Mouse (Mus musculus) adrenal gland, postnatal 10 days (tissue): ENCODE data around the gene Klk1b8. TPM values are rescaled to one million over a fixed set of nuclear protein-coding genes. Genes with fewer than 3 reads are reported as not detected.
"Not testable (repeated sequence)": the region's sequence is repeated elsewhere in the genome, so short reads cannot be mapped to it uniquely, and the experiment has no call there.

Source experiments
- DNase-seq: peaks from one replicate; pipeline ENCODE4 v3.0.0; 2021; ENCODE audit warnings: mixed read lengths
- long read RNA-seq, 2 experiments: library from polyadenylated mRNA; stranded (forward); transcript quantifications; one replicate each; pipeline ENCODE4 v2.0.0; 2021
- total RNA-seq, 2 experiments: library from RNA; stranded (reverse); gene quantifications; 2 replicates each; pipeline ENCODE4 v1.2.3; 2021

The Klk1b8 gene
- not detected for total RNA-seq
- long read RNA-seq, experiment 1 = 0 reads
- long read RNA-seq, experiment 2 = 0 reads

DNA sequence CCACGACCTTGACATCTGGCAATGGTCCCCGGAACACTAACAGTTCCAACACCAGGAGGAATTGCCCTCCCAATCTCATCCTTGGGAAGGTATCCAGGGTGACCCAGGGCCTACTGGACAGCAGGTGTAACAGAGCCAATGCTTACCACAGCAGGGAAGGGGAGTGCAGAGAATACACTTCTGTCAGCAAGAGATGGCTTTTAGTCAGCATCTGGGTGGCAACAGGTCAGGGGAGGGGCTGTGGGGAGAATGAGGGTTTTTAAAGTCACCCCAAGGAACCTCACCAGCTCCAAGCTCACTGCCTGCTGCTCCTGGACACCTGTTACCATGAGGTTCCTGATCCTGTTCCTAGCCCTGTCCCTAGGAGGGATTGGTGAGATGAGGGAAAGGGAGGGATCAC is at the start of gene Klk1b8:
Klk1b8 (plus strand) TSS at position 301 of the 400 bp plus-strand sequence.
- no peak for DNase-seq

DNA sequence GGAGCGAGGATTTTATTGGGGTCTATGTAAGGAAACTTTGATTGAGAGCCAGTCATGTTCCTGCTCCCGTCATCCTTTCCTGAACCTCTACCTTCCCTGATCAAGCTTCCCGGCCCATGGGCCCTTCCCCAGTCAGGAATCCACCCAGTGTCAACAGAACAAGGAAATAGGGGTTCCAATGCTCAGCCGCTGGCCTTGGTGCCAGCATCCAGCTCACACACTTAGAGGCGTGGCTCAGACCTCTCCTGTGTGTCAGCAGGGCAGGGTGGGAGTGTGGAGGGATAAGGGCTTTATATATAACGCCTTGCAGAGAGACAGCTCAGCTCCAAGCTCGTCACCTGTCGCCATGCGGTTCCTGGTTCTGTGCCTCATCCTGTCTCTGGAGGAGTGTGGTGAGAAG is 35.6 kb upstream of the Klk1b8 start:
- DNase-seq = no peak

DNA sequence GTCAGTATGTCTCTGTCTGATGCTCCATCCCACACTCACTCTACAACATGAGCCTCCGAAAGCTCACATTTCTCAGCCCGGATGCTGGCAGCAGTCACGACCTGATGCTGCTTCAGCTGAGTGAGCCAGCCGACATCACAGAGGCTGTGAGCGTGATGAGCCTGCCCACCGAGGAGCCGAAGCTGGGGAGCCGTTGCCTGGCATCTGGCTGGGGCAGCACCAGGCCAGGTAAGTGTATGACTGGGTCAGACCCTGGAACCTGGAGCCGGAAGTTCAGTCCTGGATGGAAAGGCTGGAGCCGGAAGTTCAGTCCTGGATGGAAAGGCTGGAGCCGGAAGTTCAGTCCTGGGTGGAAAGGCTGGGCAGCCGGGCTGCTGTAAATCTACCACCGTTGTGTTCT is 32.0 kb upstream of the Klk1b8 start:
- no peak for DNase-seq

DNA sequence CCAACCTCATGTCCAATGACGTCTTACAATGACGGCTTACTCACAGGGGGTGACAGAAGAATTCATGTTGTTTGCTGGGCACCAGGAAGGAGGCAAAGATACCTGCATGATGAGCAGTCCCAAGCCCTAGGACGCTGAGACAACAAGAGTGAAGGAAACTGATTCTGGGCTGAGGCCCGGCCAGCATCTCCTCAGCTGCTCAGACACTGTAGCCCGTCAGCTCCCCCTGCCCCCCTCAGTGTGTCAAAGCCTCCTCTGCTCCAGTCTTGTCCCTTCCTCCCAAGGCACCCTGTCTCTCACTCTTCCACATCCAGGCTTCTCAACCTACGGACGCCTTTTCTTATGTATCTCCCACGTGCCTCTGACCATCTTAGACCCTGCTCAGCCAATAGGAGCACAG is 31.6 kb upstream of the Klk1b8 start:
- no peak for DNase-seq

DNA sequence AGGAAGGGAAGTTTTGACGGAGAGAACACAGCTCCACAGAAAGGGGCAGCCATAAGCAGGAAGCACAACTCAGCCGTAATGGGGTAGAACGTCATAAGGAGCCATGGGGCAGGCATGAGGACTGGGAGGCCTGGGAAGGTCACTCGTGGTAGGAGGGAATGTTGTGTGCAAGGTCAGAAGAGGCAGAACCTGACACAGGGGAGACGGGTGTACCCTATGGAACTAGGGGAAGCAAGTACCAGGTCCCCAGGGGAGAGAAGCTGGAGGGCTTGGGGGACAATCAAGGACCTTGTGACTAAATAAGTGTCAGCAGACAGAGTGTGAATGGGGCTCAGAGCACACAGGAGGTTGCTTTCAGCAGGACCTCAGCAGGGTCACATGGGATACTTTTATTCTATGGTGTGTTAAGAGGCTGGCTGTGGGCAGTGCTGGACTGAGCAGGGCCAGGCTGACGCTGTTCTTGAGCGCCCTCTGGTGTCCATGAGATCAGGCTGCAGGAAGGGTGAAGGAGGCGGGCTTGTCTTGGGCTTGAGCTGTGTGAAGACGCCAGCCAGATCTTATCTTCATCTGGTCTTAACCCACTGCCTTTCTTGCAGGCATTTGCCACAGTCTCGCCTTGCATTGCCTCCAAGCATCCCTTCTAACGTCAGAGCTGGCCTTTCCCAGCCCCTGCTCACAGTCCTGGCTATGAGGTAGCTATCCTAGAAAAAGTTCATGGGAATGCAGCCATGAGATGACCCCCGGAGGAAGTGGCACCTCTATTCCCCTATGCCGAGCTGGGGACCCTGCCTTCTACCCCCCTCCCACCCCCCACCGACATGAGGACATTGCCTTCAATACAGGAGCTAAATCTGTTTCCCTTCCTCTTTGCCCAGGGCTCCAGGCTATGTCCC is 30.7 kb upstream of the Klk1b8 start:
- DNase-seq = peak; percentile 79

DNA sequence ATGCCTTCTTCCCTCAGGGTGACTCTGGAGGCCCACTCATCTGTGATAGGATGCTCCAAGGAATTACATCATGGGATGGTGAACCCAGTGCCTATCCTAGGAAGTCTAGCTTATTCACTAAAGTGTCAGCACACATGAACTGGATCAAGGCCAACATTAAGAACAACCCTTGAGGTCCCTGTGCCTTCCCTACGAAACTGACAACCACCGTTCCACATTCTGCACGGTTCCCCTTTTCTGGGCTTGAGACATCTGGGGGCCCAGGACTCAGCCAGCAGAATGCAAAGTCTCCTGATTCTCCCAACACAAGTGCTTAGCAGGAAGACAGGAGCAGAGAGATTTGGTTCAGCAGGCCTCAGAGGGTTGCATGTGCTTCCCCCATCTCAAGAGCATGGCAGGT is 29.9 kb upstream of the Klk1b8 start:
- no peak for DNase-seq

DNA sequence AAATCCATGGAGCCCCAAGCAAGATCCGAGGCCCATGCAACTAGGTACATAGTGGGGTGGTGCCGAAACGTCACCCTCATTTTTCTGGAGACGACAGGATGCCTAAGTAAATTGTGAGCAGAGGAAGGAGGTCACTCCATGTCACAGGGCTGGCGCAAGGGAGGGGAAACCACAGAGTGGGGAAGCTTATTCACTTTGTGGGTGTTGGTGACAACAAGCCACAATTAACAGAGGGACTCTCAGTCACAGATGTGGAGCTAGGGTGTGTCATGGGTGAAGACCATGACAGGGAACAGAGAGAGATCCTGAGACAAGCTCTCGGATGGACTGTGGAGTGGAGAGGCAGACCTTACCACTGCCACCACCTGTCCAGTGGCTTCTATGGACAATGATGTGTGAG is 29.4 kb upstream of the Klk1b8 start:
- no peak for DNase-seq

DNA sequence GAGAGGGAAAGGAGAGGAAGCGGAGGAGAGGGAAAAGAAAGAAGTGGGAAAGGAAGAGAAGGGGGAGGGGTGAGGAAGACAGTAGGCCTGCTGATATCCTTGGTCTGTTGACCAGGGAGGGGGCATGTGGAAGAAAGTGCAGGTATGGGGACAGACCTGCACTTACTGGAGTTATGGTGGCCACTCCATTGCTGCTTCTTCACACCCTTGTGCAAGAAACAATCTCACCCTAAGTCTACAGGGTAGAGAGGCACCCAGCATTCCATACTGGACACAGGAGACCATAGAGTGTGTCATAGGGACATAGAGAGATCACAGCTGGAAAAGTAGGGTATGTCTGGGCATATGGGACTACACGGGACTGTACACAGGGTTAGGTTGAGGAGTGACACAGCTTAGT is 28.5 kb upstream of the Klk1b8 start:
- DNase-seq = no peak

DNA sequence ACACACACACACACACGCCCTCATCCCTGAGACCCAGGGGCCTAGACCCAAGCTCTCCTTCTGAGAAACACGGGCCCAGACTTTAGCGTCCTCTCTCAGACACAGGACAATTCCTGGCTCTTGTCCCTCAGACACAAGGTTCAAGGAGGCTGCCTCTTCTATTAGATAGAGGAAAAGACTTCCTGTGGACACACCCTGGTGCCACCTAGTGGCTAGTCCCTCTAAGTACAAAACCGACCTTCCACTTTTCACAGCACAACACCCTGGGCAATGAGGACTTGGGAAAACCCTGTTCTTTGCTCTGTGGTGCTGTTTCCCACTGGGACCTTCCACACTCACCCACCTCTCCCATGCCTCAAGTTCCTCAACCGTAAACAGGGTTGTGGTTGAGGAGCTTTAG is 24.5 kb upstream of the Klk1b8 start:
- peak; percentile 17 for DNase-seq

DNA sequence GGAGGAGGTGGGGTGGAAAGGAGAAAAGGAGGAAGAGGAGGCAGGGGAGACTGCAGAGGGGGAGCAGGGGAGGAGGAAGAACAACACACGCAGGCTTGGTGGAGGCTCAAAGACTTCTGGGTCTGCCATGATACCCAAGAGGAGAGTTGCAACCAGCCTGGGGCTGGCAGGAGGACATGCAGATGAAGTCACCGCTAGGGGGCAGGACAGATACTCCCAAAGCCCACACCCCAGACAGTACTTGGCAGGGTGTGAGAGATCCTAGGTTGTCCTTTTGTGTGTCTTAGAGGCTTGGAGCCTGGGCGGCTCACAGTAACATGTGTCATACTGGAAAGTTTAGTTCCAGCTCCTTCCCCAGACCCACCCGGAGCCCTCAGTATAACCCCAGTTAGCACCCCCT is 21.9 kb upstream of the Klk1b8 start:
- peak; percentile 31 for DNase-seq

DNA sequence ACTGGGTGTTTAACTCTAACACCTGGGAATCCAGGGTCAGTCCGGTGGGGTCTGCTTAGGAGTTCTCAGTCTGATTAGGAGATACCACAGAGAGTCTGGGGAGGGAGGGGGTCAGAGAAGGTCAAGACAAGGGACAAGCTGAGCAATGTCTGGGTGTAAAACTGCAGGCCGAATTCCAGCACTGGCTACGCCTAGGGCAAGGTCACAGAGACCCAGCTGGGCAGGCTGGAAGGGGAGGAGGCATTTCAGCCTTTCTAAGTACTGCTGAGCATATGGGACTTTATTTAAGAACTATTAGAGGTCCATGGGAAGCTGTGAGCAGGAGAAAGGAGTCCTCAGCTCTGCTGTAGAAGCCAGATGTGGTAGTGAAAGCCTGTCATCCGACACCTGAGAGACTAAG is 18.1 kb upstream of the Klk1b8 start:
- DNase-seq = no peak

DNA sequence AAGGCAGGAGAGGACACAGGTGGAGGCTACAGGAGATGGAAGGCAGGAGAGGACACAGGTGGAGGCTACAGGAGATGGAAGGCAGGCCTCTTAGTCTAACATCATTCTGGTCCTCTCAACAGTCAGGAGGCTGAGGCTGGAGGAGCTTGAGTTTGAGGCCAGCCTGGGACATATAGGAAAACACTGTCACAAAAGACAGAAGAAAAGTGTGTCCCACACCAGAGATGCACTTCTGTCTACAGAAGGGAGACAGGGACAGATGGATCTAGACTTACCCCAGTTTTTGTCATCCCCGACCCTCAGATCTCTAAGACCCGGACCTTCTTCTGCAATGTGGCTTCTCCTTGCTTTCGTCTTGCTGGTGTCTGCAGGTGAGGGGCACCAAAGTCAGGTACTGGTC is 17.0 kb upstream of the Klk1b8 start, which contains the start of gene Klk15:
Klk15 (plus strand) TSS at position 301 of the 400 bp plus-strand sequence.
- no peak for DNase-seq

DNA sequence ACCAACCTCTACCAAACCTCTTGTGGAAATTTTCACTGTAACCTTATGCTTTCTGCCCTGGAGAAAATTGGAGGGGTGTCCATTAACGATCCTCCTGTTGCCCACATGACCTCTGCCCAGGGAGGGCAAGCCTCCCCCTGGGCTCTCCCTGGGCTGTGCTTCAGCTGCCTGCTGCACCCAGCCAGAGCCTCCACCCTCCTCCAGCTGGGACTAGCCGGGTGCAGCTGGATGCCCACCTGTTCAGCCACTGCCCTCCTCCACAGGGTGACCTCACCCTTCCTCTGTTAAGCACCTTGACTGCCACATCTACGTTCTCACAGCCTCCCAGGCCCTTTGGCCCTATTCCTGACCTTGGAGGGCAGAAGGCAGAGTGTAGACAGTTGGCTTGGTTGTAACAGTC is 15.7 kb upstream of the Klk1b8 start:
- no peak for DNase-seq

DNA sequence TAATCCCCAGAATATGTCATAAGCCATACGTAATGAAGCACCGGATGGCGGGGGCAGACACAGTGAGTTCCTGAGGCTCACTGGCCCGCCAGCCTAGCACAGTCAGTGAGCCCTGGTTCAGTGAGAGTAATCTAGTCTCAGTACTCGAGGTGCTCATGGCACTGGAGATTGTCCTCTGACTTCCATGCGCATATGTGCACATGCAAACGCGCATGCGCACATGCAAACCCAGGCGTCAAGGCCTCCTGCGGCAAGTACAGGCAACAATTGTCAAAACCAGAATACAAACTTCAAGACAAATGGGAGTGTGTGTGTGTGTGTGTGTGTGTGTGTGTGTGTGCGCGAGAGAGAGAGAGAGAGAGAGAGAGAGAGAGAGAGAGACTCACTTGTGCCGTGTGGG is 13.9 kb upstream of the Klk1b8 start:
- DNase-seq = no peak

DNA sequence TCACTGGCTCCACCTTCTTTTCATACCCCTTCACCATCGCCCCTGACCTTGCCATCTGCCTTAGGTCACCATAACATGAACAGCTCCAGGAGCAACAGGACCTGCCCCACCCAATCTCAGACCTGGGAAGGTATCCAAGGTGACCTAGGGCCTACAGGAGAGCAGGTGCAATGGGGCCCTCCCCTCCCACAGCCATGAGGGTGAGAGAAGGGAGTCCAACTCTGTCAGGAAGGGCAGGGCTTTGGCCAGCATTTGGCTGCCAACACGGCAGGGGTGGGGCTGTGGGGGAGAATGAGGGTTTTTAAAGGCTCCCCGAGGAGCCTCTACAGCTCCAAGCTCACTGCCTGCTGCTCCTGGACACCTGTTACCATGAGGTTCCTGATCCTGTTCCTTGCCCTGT is 8.2 kb upstream of the Klk1b8 start:
- DNase-seq = not testable (repeated sequence)

DNA sequence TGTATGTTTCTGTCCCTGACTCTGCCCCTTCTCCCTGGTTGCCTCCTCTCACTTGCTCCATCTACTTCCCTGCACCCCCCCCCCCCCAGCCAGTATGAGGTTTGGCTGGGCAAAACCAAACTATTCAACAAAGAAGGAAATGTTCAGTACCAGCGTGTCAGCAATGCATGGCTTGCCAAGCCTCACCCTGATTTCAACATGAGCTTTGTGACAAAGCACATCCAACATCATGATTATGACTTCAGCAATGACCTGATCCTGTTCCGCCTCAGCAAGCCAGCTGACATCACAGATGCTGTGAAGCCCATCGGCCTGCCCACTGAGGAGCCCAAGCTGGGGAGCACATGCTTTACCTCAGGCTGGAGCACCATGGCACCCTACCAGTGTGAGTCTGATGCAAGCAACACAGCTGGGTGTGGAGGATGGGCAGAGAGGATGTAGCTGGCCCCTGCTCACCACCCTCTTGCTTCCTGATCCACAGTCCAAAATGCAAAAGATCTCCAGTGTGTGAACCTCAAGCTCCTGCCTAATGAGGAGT is 5.7 kb upstream of the Klk1b8 start:
- DNase-seq = no peak

DNA sequence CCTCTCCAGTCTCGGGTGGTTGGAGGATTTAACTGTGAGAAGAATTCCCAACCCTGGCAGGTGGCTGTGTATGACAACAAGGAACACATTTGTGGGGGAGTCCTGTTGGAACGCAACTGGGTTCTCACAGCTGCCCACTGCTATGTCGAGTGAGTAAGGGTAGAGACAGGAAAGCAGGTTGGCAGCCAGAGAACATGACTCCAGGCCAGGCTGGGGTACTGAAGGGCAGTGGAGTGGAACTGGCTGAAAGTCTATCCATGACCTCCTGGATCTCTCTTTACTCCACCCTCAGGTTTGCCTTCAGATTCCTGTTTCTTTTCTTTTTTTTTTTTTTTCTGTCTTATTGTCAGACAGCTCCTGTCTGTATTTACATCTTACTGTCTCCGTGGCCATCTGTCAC is 2.2 kb downstream of the Klk1b8 start:
- DNase-seq = no peak

DNA sequence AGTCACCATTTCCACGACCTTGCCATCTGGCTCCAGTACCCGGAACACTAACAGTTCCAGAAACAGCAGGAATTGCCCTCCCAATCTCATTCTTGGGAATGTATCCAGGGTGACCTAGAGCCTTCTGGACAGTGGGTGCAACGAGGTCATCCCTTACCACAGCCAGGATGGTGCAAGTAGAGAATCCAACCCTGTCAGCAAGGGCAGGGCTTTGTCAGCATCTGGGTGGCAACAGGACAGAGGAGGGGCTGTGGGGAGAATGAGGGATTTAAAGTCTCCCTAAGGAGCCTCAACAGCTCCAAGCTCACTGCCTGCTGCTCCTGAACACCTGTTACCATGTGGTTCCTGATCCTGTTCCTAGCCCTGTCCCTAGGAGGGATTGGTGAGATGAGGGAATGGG is 16.0 kb downstream of the Klk1b8 start, which contains the start of gene Klk1b1:
Klk1b1 (plus strand) TSS at position 301 of the 400 bp plus-strand sequence.
- no peak for DNase-seq

DNA sequence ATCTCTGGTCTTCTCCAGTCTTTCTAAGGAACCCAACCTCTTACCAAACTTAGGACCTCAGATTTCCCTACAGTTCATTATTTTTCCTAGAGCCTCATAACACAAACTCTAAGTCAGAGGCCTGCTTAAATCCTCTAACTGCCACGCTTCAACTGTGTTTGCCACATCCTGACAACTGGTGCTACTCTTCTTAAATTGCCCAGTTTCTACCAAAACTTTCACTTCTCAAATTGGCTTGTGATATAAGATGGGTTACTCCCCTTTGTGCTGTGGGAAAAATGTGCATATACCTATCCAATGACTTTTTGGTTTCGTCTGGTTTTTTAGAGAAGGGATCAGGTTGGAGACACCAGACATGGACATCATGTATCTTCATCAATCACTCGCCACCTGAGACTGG is 16.6 kb downstream of the Klk1b8 start:
- DNase-seq = no peak

DNA sequence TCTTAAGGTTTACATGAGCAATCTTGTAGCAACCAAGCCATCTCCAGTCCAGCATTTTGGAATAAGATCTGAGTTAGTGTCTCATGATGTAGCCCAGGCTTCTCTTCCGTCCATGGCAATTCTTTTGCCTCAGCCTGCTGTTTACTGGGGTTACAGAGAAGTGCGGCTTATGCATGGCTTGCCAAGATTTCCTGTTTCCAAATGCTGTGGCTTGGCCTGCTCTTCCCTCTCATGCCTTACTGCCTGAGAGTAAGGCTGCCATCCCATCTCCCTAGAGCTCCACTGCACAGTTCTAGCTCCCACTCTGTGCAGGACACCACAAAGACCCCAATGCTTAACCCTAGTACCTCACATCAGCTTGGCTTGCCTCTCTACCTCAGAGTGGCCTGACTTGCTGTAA is 17.1 kb downstream of the Klk1b8 start:
- DNase-seq = no peak

DNA sequence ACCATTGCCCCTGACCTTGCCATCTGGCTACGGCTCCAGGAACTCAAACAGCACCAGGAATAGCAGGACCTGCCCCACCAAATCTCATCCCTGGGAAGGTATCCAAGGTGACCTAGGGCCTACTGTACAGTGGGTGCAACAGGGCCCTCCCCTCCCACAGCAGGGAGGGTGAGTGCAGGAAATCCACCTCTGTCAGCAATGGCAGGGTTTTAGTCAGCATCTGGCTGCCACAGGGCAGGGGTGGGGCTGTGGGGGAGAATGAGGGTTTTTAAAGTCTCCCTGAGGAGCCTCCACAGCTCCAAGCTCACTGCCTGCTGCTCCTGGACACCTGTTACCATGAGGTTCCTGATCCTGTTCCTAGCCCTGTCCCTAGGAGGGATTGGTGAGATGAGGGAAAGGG is 25.3 kb downstream of the Klk1b8 start, which contains the start of gene Klk1b9:
Klk1b9 (plus strand) TSS at position 301 of the 400 bp plus-strand sequence.
- not testable (repeated sequence) for DNase-seq

DNA sequence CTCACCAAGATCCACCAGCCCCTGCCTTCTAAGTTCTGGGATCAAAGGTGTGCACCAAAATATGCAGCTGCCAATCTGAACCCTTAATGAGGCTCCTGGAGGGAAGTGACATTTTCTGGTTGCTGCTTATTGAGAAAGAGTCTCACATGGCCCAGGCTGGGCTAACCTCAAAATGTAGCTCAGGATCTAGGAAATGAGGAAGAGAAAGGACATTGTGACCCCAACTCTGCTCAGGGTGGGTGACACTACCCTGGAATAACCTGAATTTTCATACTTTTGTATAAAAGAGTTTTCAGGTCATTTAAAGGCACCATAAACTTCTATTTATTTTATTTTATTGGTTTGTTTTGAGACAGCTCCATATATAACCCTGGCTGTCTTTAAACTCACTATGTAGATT is 35.2 kb downstream of the Klk1b8 start:
- no peak for DNase-seq

DNA sequence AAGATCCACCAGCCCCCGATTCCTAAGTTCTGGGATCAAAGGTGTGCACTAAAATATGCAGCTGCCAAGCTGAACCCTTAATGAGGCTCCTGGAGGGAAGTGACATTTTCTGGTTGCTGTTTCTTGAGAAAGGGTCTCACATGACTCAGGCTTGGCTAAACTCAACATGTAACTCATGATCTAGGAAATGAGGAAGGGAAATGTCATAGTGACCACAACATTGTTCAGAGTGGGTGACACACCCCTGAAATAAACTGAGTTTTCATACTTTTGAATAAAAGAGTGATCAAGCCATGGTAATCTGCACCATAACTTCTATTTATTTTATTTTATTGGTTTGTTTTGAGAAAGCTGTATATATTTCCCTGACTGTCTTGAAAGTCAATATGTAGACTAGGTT is 44.4 kb downstream of the Klk1b8 start:
- not testable (repeated sequence) for DNase-seq

DNA sequence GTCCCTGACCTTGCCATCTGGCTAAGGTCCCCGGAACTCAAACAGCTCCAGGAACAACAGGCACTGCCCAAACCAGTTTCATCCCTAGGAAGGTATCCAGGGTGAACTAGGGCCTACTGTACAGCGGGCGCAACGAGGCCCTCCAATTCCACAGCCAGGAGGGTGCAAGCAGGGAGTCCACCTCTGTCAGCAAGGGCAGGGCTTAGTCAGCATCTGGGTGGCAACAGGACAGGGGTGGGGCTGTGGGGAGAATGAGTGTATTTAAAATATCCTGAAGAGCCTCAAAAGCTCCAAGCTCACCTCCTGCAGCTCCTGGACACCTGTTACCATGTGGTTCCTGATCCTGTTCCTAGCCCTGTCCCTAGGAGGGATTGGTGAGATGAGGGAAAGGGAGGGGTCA is 45.1 kb downstream of the Klk1b8 start, which contains the start of gene Klk1b11:
Klk1b11 (plus strand) TSS at position 301 of the 400 bp plus-strand sequence.
- DNase-seq = not testable (repeated sequence)
